Mouse (Mus musculus) olfactory bulb, adult 2 months (tissue): Measurements from ENCODE around the gene Dnah1. TPM values are rescaled to one million over a fixed set of nuclear protein-coding genes. Genes with fewer than 3 reads are reported as not detected.

Experiments
- H3K27ac ChIP-seq: fragments of 200-500 bp; 2 replicates; pipeline ENCODE4 v1.5.1; 2012; ENCODE audit warnings: low read depth, low read length; ENCODE audit not compliant: insufficient read depth
- H3K4me1 ChIP-seq: fragments of 200-500 bp; 2 replicates; pipeline ENCODE4 v1.6.1; 2012; ENCODE audit warnings: low read length; ENCODE audit not compliant: control insufficient read depth, insufficient read depth
- H3K4me3 ChIP-seq: fragments of 200-500 bp; 2 replicates; pipeline ENCODE4 v1.5.1; 2012; ENCODE audit warnings: mild to moderate bottlenecking, low read depth, low read length, moderate library complexity; ENCODE audit not compliant: insufficient read depth
- CTCF ChIP-seq: fragments of 200-500 bp; IDR thresholded peaks from 2 replicates; pipeline ENCODE4 v1.5.1; 2012; ENCODE audit warnings: low read depth, mild to moderate bottlenecking, low read length, moderate library complexity; ENCODE audit not compliant: insufficient read depth
- POLR2A ChIP-seq: fragments of 200-500 bp; IDR thresholded peaks from 2 replicates; pipeline ENCODE4 v1.6.1; 2012; ENCODE audit warnings: mild to moderate bottlenecking, low read depth, low read length, moderate library complexity; ENCODE audit not compliant: insufficient read depth
- WGBS: fragments of 180-500 bp; shearing (Covaris S2); methylation state at CpG from one replicate; pipeline ENCODE4 v1.1.7; 2018; 5-methylcytosine and 5-hydroxymethylcytosine counted together
- polyA plus RNA-seq: library from polyadenylated mRNA; stranded (reverse); fragments of >200 nt; gene quantifications from 2 replicates; pipeline ENCODE4 v1.2.4, GENCODE M21; 2012; ENCODE audit warnings: low replicate concordance; ENCODE audit not compliant: missing spikeins, insufficient read depth, insufficient read length

The Dnah1 gene
- polyA plus RNA-seq, 1 experiment = not detected

DNA sequence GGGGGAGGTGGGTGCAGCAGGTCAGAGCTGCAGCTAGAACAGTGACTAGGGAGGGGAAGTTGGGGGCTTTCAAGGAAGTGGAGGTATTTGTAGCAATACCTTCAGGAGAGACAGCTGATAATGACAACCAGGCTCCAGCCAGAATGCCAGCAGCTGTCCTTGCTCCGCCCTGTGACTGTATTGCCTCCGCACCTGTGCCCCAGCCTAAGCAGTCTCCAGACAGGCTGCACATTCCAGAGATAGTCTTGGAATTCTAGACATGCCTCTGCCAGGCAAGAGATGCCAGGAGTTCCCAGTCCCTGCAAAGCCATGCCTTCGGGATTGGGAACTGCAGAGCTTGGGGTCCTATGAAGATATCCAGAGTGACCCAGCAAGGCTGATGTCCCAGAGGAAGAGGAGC, 111.2 kb downstream of the Dnah1 start:
- TF ChIP-seq CTCF (no peak), POLR2A (no peak)
- no peak overlapping the region for H3K4me3 ChIP-seq
- peaks cover 5% of the 10 kb centered on the region for H3K4me1 ChIP-seq
- no peak overlapping the region for H3K27ac ChIP-seq
- WGBS = 88% methylated on average over 3 of the region's 3 CpGs

DNA sequence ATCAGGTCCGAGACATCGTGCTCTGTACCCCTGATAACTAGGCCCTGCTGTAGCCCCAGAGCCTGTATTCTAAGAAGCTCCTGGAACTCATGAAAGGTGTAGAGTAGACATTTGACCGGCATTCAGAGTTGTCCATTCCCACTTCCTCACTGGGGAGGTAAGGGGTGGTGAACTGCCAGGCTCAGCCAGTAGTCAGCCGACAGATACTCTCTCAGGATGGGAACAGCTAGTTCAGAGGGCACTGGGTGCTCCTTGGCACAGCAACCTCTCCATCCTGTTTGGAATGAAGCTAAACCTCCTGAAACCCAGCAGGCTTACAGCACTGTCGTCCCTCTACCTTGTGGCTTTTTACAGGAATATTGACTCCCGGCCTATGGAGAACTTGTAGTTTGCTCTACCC, 111.8 kb downstream of the Dnah1 start:
- TF ChIP-seq CTCF (no peak), POLR2A (no peak)
- Histone ChIP-seq H3K4me1 (peaks cover 10% of the 10 kb centered on the region), H3K4me3 (no peak overlapping the region), H3K27ac (no peak overlapping the region)
- WGBS = 93% methylated on average over 6 of the region's 6 CpGs

Other genes with a start within 250 kb of the Dnah1 start
- gene Smim4, start 194.9 kb downstream of the Dnah1 start, polyA plus RNA-seq = not detected in 2 replicates
- not detected in 2 replicates for gene Nt5dc2, start 192.8 kb downstream of the Dnah1 start, polyA plus RNA-seq
- gene Stab1, start 155.3 kb downstream of the Dnah1 start, polyA plus RNA-seq = not detected in 2 replicates
- gene Tnnc1, start 115.6 kb downstream of the Dnah1 start, polyA plus RNA-seq = not detected in 2 replicates
- 606 and 1,155 TPM in 2 replicates for gene Nisch, start 107.0 kb downstream of the Dnah1 start, polyA plus RNA-seq
- not detected in 2 replicates for gene Sema3g, start 106.0 kb downstream of the Dnah1 start, polyA plus RNA-seq
- not detected in 2 replicates for gene Phf7, start 72.6 kb downstream of the Dnah1 start, polyA plus RNA-seq
- not detected in 2 replicates for gene Bap1, start 72.4 kb downstream of the Dnah1 start, polyA plus RNA-seq
- gene Capn7, start 12.7 kb upstream of the Dnah1 start, polyA plus RNA-seq = not detected in 2 replicates
- gene Sh3bp5, start 112.2 kb upstream of the Dnah1 start, polyA plus RNA-seq = not detected in 2 replicates
- gene Eaf1, start 170.5 kb upstream of the Dnah1 start, polyA plus RNA-seq = not detected in 2 replicates
- gene Mettl6, start 171.1 kb upstream of the Dnah1 start, polyA plus RNA-seq = not detected in 2 replicates